Mouse (Mus musculus): Measurements from ENCODE around the gene Map2k6.

The Map2k6 gene

GRCm38 (mm10) chr11:110484426-110484825 lies 85.5 kb downstream of the Map2k6 start:
- no peak for DNase-seq (ENCODE audit: low read depth, low spot score)

- DNase-seq (ENCODE audit: low read depth, low spot score): no peak
Observed at GRCm38 (mm10) chr11:110485081-110485480, 86.2 kb downstream of the Map2k6 start.

GRCm38 (mm10) chr11:110487796-110488195 lies 88.9 kb downstream of the Map2k6 start:
- no peak for DNase-seq (ENCODE audit: low read depth, low spot score)

- DNase-seq (ENCODE audit: low read depth, low spot score): no peak
Observed at GRCm38 (mm10) chr11:110488301-110488700, 89.4 kb downstream of the Map2k6 start.

- no peak for DNase-seq (ENCODE audit: low read depth, low spot score)
Observed at GRCm38 (mm10) chr11:110495323-110496060, 96.6 kb downstream of the Map2k6 start.

- DNase-seq (ENCODE audit: low read depth, low spot score): peak; percentile 34
Observed at GRCm38 (mm10) chr11:110496061-110496446, 97.1 kb downstream of the Map2k6 start.

- no peak for DNase-seq (ENCODE audit: low read depth, low spot score)
Observed at GRCm38 (mm10) chr11:110497743-110498142, 98.8 kb downstream of the Map2k6 start.

- DNase-seq (ENCODE audit: low read depth, low spot score): peak; percentile 53
Observed at GRCm38 (mm10) chr11:110498651-110499213, 99.8 kb downstream of the Map2k6 start.

GRCm38 (mm10) chr11:110502937-110503670 lies 104.2 kb downstream of the Map2k6 start:
- DNase-seq (ENCODE audit: low read depth, low spot score): no peak

- DNase-seq (ENCODE audit: low read depth, low spot score): no peak
Observed at GRCm38 (mm10) chr11:110511466-110511865, 112.5 kb downstream of the Map2k6 start.

GRCm38 (mm10) chr11:110518648-110519047 lies 119.7 kb downstream of the Map2k6 start:
- no peak for DNase-seq (ENCODE audit: low read depth, low spot score)

- no peak for DNase-seq (ENCODE audit: low read depth, low spot score)
Observed at GRCm38 (mm10) chr11:110522906-110523305, 124.0 kb downstream of the Map2k6 start.

GRCm38 (mm10) chr11:110526156-110526555 lies 127.2 kb downstream of the Map2k6 start:
- no peak for DNase-seq (ENCODE audit: low read depth, low spot score)

- no peak for DNase-seq (ENCODE audit: low read depth, low spot score)
Observed at GRCm38 (mm10) chr11:110531087-110531486, 132.2 kb downstream of the Map2k6 start.

- DNase-seq (ENCODE audit: low read depth, low spot score): no peak
Observed at GRCm38 (mm10) chr11:110534856-110535255, 135.9 kb downstream of the Map2k6 start.

- no peak for DNase-seq (ENCODE audit: low read depth, low spot score)
Observed at GRCm38 (mm10) chr11:110536533-110536932, 137.6 kb downstream of the Map2k6 start.

- DNase-seq (ENCODE audit: low read depth, low spot score): peak; percentile 76
Observed at GRCm38 (mm10) chr11:110537602-110538001, 138.7 kb downstream of the Map2k6 start.

GRCm38 (mm10) chr11:110538206-110538605 lies 139.3 kb downstream of the Map2k6 start:
- no peak for DNase-seq (ENCODE audit: low read depth, low spot score)

GRCm38 (mm10) chr11:110541933-110542332 lies 143.0 kb downstream of the Map2k6 start:
- DNase-seq (ENCODE audit: low read depth, low spot score): no peak

GRCm38 (mm10) chr11:110544419-110545210 lies 145.7 kb downstream of the Map2k6 start:
- no peak for DNase-seq (ENCODE audit: low read depth, low spot score)

- DNase-seq (ENCODE audit: low read depth, low spot score): no peak
Observed at GRCm38 (mm10) chr11:110545416-110545815, 146.5 kb downstream of the Map2k6 start.

- DNase-seq (ENCODE audit: low read depth, low spot score): no peak
Observed at GRCm38 (mm10) chr11:110551471-110551967, 152.6 kb downstream of the Map2k6 start.
